Mouse (Mus musculus) lung, postnatal 0 days (tissue): Measurements from ENCODE around the gene Ap3d1. TPM values are rescaled to one million over a fixed set of nuclear protein-coding genes. Genes with fewer than 3 reads are reported as not detected.
A peak's percentile ranks its signal among the peaks of the same experiment; 100 is the strongest.

ENCODE experiments used
- ATAC-seq: fragments of 200-750 bp; cut with Nextera tagmentation; 2 replicates; pipeline ENCODE4 v1.8.0; 2017; ENCODE audit warnings: moderate library complexity
- DNase-seq: peaks from one replicate; pipeline ENCODE4 v3.0.0-alpha.2; 2016; ENCODE audit warnings: low spot score
- H3K27ac ChIP-seq: fragments of 300-500 bp; sonication (generic); 2 replicates; pipeline ENCODE4 v1.5.1; 2014; ENCODE audit warnings: antibody characterized with exemption, mild to moderate bottlenecking, low read length, mixed read lengths
- H3K27me3 ChIP-seq: fragments of 300-500 bp; sonication (generic); replicated peaks from 2 replicates; pipeline ENCODE4 v1.6.1; 2014; ENCODE audit warnings: low read length, mixed read lengths; ENCODE audit not compliant: insufficient read depth
- H3K36me3 ChIP-seq: fragments of 300-500 bp; sonication (generic); 2 replicates; pipeline ENCODE4 v1.6.1; 2014; ENCODE audit warnings: low read length, mixed read lengths; ENCODE audit not compliant: insufficient read depth
- H3K4me1 ChIP-seq: fragments of 300-500 bp; sonication (generic); 2 replicates; pipeline ENCODE4 v1.6.1; 2014; ENCODE audit warnings: antibody characterized with exemption, low read depth, low read length, mixed read lengths; ENCODE audit not compliant: insufficient read depth
- H3K4me2 ChIP-seq: fragments of 300-500 bp; sonication (generic); replicated peaks from 2 replicates; pipeline ENCODE4 v1.6.1; 2014; ENCODE audit warnings: low read depth, mild to moderate bottlenecking, low read length, moderate library complexity, mixed read lengths
- H3K4me3 ChIP-seq: fragments of 300-500 bp; sonication (generic); 2 replicates; pipeline ENCODE4 v1.5.1; 2014; ENCODE audit warnings: low read depth, low read length
- H3K9ac ChIP-seq: fragments of 300-500 bp; sonication (generic); replicated peaks from 2 replicates; pipeline ENCODE4 v1.6.1; 2014; ENCODE audit warnings: low read depth, mild to moderate bottlenecking
- H3K9me3 ChIP-seq: fragments of 300-500 bp; sonication (generic); 2 replicates; pipeline ENCODE4 v1.6.1; 2016; ENCODE audit warnings: low read length, mixed read lengths
- CTCF ChIP-seq: IDR thresholded peaks from 2 replicates; pipeline ENCODE4 v1.5.1; 2016; ENCODE audit warnings: antibody characterized with exemption, mild to moderate bottlenecking
- EP300 ChIP-seq: IDR thresholded peaks from 2 replicates; pipeline ENCODE4 v1.6.1; 2016; ENCODE audit warnings: antibody characterized with exemption, mild to moderate bottlenecking, control low read depth
- WGBS: fragments of 180-500 bp; shearing (Covaris S2); extraction: QIAGEN DNeasy Blood & Tissue Kit; methylation state at CpG from one replicate; pipeline ENCODE4 v1.1.7; 2014; 5-methylcytosine and 5-hydroxymethylcytosine counted together
- polyA plus RNA-seq: library from polyadenylated mRNA; unstranded; fragments of >200 nt; fragmentation: Nextera tagmentation; extraction: Ambion mirVana; gene quantifications from 2 replicates; pipeline ENCODE4 v1.2.1, GENCODE M21; 2015

The Ap3d1 gene
- polyA plus RNA-seq, 1 experiment from 2014 or later: 49.3 TPM

- H3K4me2 ChIP-seq: peak within 1 kb of the TSS; percentile 78
- peak within 1 kb of the TSS; percentile 100 for H3K27ac ChIP-seq
- no peaks in the 10 kb centered on the region for H3K27me3 ChIP-seq
- ATAC-seq (peak; percentile 68), DNase-seq (peak; percentile 98)
- H3K9me3 ChIP-seq: no peaks in the 10 kb centered on the region
- peak within 1 kb of the TSS; percentile 81 for H3K9ac ChIP-seq
- peak within 1 kb of the TSS; percentile 47 for H3K4me3 ChIP-seq
- WGBS: under 1% methylated on average over 8 of the region's 8 CpGs
- no peaks in the 10 kb centered on the region for H3K36me3 ChIP-seq
- TF ChIP-seq CTCF: peak; percentile 37
- TF ChIP-seq EP300: peak; percentile 80
- peaks cover 38% of the 10 kb centered on the region for H3K4me1 ChIP-seq
Measured at GRCm38 (mm10) chr10:80677942-80678436, 64.1 kb downstream of the Ap3d1 start, which contains the start of gene Mknk2. Gene Mknk2, minus strand, starts transcription at chr10:80678112.

GRCm38 (mm10) chr10:80677128-80677875 is 64.8 kb downstream of the Ap3d1 start:
- Histone ChIP-seq H3K4me1 (peaks cover 43% of the 10 kb centered on the region), H3K9me3 (no peaks in the 10 kb centered on the region)

GRCm38 (mm10) chr10:80676198-80676928 is 65.7 kb downstream of the Ap3d1 start:
- peaks cover 15% of the 10 kb centered on the region for H3K36me3 ChIP-seq
- WGBS: 2% methylated on average over 46 of the region's 78 CpGs
- DNase-seq (peak; percentile 100), ATAC-seq (peak; percentile 84)
- H3K9ac ChIP-seq: peak overlapping the region; percentile 98
- H3K4me1 ChIP-seq: peaks cover 44% of the 10 kb centered on the region
- H3K4me2 ChIP-seq: peak overlapping the region; percentile 81
- H3K9me3 ChIP-seq: no peaks in the 10 kb centered on the region
- H3K27me3 ChIP-seq: no peaks in the 10 kb centered on the region
- H3K27ac ChIP-seq: peak overlapping the region; percentile 100
- no peak for TF ChIP-seq EP300
- peak overlapping the region; percentile 82 for H3K4me3 ChIP-seq

More at GRCm38 (mm10) chr10:80677128-80677875, 64.8 kb downstream of the Ap3d1 start:
- peak; percentile 92 for DNase-seq
- peak overlapping the region; percentile 47 for H3K4me3 ChIP-seq
- H3K36me3 ChIP-seq: peaks cover 6% of the 10 kb centered on the region
- H3K9ac ChIP-seq: peak overlapping the region; percentile 81
- ATAC-seq: peak; percentile 8
- H3K27me3 ChIP-seq: no peaks in the 10 kb centered on the region
- peak overlapping the region; percentile 100 for H3K27ac ChIP-seq
- TF ChIP-seq CTCF: no peak
- peak; percentile 78 for TF ChIP-seq EP300
- H3K4me2 ChIP-seq: peak overlapping the region; percentile 78
- 14% methylated on average over 9 of the region's 9 CpGs for WGBS

- TF ChIP-seq CTCF (no peak), EP300 (no peak)
- no peaks in the 10 kb centered on the region for H3K9me3 ChIP-seq
- no peaks in the 10 kb centered on the region for H3K27me3 ChIP-seq
- peak overlapping the region; percentile 92 for H3K27ac ChIP-seq
- H3K4me2 ChIP-seq: peak overlapping the region; percentile 81
- WGBS: under 1% methylated on average over 45 of the region's 54 CpGs
- H3K9ac ChIP-seq: peak overlapping the region; percentile 98
- DNase-seq: no peak
- peak overlapping the region; percentile 82 for H3K4me3 ChIP-seq
- H3K4me1 ChIP-seq: peaks cover 44% of the 10 kb centered on the region
- no peak for ATAC-seq
- H3K36me3 ChIP-seq: peaks cover 23% of the 10 kb centered on the region
Measured at GRCm38 (mm10) chr10:80675405-80676197, 66.5 kb downstream of the Ap3d1 start.

- Histone ChIP-seq H3K36me3 (peaks cover 24% of the 10 kb centered on the region), H3K9ac (peak overlapping the region; percentile 98), H3K9me3 (no peaks in the 10 kb centered on the region), H3K4me2 (peak overlapping the region; percentile 81), H3K27me3 (no peaks in the 10 kb centered on the region), H3K4me1 (peaks cover 43% of the 10 kb centered on the region), H3K27ac (peak overlapping the region; percentile 92), H3K4me3 (peak overlapping the region; percentile 82)
- DNase-seq (no peak), ATAC-seq (no peak)
- 4% methylated on average over 6 of the region's 6 CpGs for WGBS
- TF ChIP-seq EP300 (no peak), CTCF (no peak)
Measured at GRCm38 (mm10) chr10:80674851-80675404, 67.1 kb downstream of the Ap3d1 start.
